Comparison of ENCODE assay signal across 17 mouse cellular contexts in the genomic region with DNA sequence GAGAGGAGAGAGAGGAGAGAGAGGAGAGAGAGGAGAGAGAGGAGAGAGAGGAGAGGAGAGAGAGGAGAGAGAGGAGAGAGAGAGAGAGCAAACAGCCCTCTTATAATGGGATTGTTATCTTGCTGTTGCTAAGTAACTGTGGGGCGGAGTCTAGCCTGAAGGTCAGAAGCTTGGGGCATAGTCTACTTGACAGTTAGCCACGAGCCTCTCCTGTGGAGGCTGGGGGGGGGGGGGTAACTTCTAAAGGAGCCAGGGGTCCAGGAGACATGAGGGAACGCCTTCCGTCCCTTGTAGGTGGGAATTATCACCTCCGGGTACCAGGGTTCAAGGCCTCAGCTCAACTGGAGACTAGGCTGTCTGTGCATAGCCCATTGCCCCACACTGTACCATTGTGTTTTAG. TPM values are rescaled to one million over a fixed set of nuclear protein-coding genes. Genes with fewer than 3 reads are reported as not detected.
DNase-seq lines count a peak whose midpoint lies in the region; ATAC-seq and TF ChIP-seq lines count a peak whose summit lies in the region.
"Had no signal": no experiment of that assay in that cellular context is flagged by ENCODE, and none has a peak within 500 bp of the region (broad histone marks: within the 10 kb centered on the region; RNA-seq: fewer than 3 reads in every experiment).

No protein-coding gene starts in this region.

- no peak overlapping the region for H3K4me2 ChIP-seq in lung, embryonic 14.5 days
- H3K4me2 ChIP-seq: forebrain, embryonic 12.5 days; limb, embryonic 12.5 days; stomach, embryonic 15.5 days had no signal

- DNase-seq in lung, embryonic 14.5 days = peak; percentile 34
- no peak for DNase-seq in lung, postnatal 4 days
- peak; percentile 67 for DNase-seq in adrenal gland, postnatal 14 days
- DNase-seq in kidney, adult 9 months = peak; percentile 86
- peak; percentile 59 for DNase-seq in lung, postnatal 36 days
- no peak for DNase-seq in cerebellum, postnatal 10 days
- DNase-seq: cerebellum, adult 9-10 months; gastrocnemius, postnatal 10 days; heart, postnatal 4 days; layer of hippocampus, adult 9-11 months had no signal

- no peak for ATAC-seq in lung, embryonic 14.5 days (ENCODE audit: insufficient read depth)
- no peak for ATAC-seq in inflammation-experienced regulatory T-cells, adult 6 months

- H3K9ac ChIP-seq in lung, embryonic 14.5 days = no peak overlapping the region
- H3K9ac ChIP-seq: forebrain, embryonic 12.5 days; limb, embryonic 12.5 days; stomach, embryonic 15.5 days had no signal

- peaks cover 6% of the 10 kb centered on the region; the same call in 1 of the 2 replicates for H3K4me1 ChIP-seq in lung, embryonic 14.5 days (ENCODE audit: insufficient read depth)
- H3K4me1 ChIP-seq: stomach, embryonic 15.5 days had no signal

- H3K27me3 ChIP-seq in lung, embryonic 14.5 days (ENCODE audit: insufficient read depth, low read length) = no peaks in the 10 kb centered on the region
- H3K27me3 ChIP-seq: CH12.LX; forebrain, embryonic 12.5 days; megakaryocyte, embryonic 14.5 days; stomach, embryonic 15.5 days had no signal

- no peaks in the 10 kb centered on the region for H3K36me3 ChIP-seq in lung, embryonic 14.5 days (ENCODE audit: insufficient read depth)
- H3K36me3 ChIP-seq: forebrain, embryonic 12.5 days; heart, embryonic 10.5 days; limb, embryonic 12.5 days; stomach, embryonic 15.5 days had no signal

- TF ChIP-seq CTCF in lung, embryonic 14.5 days (IDR thresholded peaks at IDR 0.05; ENCODE audit: low read depth) = no peak

- H3K9me3 ChIP-seq in lung, embryonic 14.5 days (ENCODE audit: low read depth, low read length) = no peaks in the 10 kb centered on the region
- H3K9me3 ChIP-seq: forebrain, embryonic 12.5 days; heart, embryonic 10.5 days; stomach, embryonic 15.5 days had no signal

- 35% methylated on average over 5 of the region's 5 CpGs for WGBS in lung, embryonic 14.5 days

- H3K27ac ChIP-seq in lung, embryonic 14.5 days (ENCODE audit: low read depth) = no peak overlapping the region
- H3K27ac ChIP-seq: forebrain, embryonic 12.5 days; heart, embryonic 10.5 days; limb, embryonic 12.5 days; stomach, embryonic 15.5 days had no signal

- H3K4me3 ChIP-seq in lung, embryonic 14.5 days (ENCODE audit: low read depth, low read length) = no peak overlapping the region
- H3K4me3 ChIP-seq: forebrain, embryonic 12.5 days; heart, embryonic 10.5 days; limb, embryonic 12.5 days; megakaryocyte, embryonic 14.5 days; stomach, embryonic 15.5 days had no signal

RNA-seq across cellular contexts. Expression of a gene that starts 3.1 kb away (rescaled TPM):
- 35.0 and 40.0 TPM in 2 replicates for polyA plus RNA-seq in lung, embryonic 14.5 days (2014; fragmentation: Nextera tagmentation; extraction: Ambion mirVana)
- total RNA-seq in adrenal gland, postnatal 14 days (2021) = 35.9 and 38.1 TPM in 2 replicates
- 10 to 100 TPM; 76.4 to 84.3 (median 77.7) TPM for polyA plus RNA-seq in inflammation-experienced regulatory T-cells, adult 6 months (2017; shearing (Covaris generic))

RNA-seq across cellular contexts. Expression of a gene that starts 49.6 kb away (rescaled TPM):
- polyA plus RNA-seq in lung, embryonic 14.5 days (2014; fragmentation: Nextera tagmentation; extraction: Ambion mirVana) = 0.82 and 2.8 TPM in 2 replicates
- 0.26 and 1.3 TPM in 2 replicates for total RNA-seq in adrenal gland, postnatal 14 days (2021)
- not detected for polyA plus RNA-seq in inflammation-experienced regulatory T-cells, adult 6 months (2017; shearing (Covaris generic))

RNA-seq across cellular contexts. Expression of a gene that starts 56.6 kb away (rescaled TPM):
- 22.4 and 24.5 TPM in 2 replicates for polyA plus RNA-seq in lung, embryonic 14.5 days (2014; fragmentation: Nextera tagmentation; extraction: Ambion mirVana)
- total RNA-seq in adrenal gland, postnatal 14 days (2021) = 91.9 and 135 TPM in 2 replicates
- under 1 TPM; 0.21 to 0.43 (median 0.25) TPM for polyA plus RNA-seq in inflammation-experienced regulatory T-cells, adult 6 months (2017; shearing (Covaris generic))

Comparison
In these comparisons a context has a peak if more than half of its experiments do, and no peak if none do; other contexts are left out.
1. DNase-seq: peak in lung, embryonic 14.5 days (single experiment), adrenal gland, postnatal 14 days (single experiment), kidney, adult 9 months (single experiment) and lung, postnatal 36 days (single experiment); none in lung, postnatal 4 days (0 of 2) and cerebellum, postnatal 10 days (0 of 2).
2. RNA of a gene that starts 56.6 kb away (polyA plus RNA-seq): 22.4 to 24.5 TPM in lung, embryonic 14.5 days; 0.21 to 0.43 TPM in inflammation-experienced regulatory T-cells, adult 6 months; every median in the first group is over 10 times any median in the second.